Mouse (Mus musculus): ENCODE results near the gene Lrrc17. TPM values are rescaled to one million over a fixed set of nuclear protein-coding genes. Genes with fewer than 3 reads are reported as not detected.
"Not testable (repeated sequence)": the region's sequence is repeated elsewhere in the genome, so short reads cannot be mapped to it uniquely, and the experiment has no call there.

The Lrrc17 gene
- total RNA-seq, 2 experiments from 2014 or later = 2.4 to 4.2 TPM

GRCm38 (mm10) chr5:21593201-21593709, 49.9 kb downstream of the Lrrc17 start:
- intact Hi-C loops (cut with DNase I) = no loop called here
- no peak for DNase-seq (ENCODE audit: low spot score)

DNA sequence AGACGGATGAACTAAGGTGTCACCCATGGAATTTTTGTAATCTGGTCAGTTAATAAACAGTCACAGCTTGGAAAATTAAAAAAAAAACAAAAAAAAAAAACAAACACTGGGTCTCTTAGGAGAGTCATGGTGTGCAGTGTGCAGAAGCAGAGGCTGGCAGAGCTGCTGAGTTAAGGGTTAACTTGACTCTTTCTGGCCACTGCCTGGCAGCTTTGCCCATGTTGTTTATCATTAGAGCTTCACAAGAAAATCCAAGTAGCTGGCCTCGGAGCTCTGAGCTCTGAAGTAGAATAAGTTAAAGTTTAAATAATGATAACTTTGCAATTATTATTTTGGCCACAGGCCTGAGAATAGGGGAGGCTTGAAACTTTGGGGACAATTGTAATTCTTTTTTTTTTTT, 56.2 kb downstream of the Lrrc17 start:
- intact Hi-C loops (cut with DNase I); DNase-seq (ENCODE audit: low spot score): not testable (repeated sequence)

- intact Hi-C loops (cut with DNase I) = no loop called here
Measured at GRCm38 (mm10) chr5:21599961-21600360, 56.6 kb downstream of the Lrrc17 start.

DNA sequence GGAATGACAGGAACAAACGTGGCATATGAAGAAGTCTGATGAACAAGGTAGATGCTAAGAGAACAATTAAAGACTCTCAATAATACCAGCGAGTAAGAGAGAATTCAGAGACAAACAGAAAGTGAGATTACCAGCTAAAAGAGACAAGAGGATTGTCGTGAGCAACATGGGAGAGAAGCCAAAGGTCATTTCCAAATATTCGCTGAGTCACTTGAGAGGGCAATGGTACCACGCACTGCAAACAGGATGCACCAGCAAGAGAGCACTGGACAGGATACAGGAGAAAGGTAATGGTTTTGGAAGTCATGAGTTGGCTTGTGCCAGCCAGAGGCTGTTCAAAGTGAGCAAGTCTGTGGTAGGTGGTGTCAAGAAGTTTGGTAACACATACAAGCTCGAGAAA, 62.6 kb downstream of the Lrrc17 start:
- DNase-seq (ENCODE audit: low spot score) = no peak
- intact Hi-C loops (cut with DNase I) = no loop called here

More at GRCm38 (mm10) chr5:21599961-21600360, 56.6 kb downstream of the Lrrc17 start:
- no peak for DNase-seq (ENCODE audit: low spot score)

DNA sequence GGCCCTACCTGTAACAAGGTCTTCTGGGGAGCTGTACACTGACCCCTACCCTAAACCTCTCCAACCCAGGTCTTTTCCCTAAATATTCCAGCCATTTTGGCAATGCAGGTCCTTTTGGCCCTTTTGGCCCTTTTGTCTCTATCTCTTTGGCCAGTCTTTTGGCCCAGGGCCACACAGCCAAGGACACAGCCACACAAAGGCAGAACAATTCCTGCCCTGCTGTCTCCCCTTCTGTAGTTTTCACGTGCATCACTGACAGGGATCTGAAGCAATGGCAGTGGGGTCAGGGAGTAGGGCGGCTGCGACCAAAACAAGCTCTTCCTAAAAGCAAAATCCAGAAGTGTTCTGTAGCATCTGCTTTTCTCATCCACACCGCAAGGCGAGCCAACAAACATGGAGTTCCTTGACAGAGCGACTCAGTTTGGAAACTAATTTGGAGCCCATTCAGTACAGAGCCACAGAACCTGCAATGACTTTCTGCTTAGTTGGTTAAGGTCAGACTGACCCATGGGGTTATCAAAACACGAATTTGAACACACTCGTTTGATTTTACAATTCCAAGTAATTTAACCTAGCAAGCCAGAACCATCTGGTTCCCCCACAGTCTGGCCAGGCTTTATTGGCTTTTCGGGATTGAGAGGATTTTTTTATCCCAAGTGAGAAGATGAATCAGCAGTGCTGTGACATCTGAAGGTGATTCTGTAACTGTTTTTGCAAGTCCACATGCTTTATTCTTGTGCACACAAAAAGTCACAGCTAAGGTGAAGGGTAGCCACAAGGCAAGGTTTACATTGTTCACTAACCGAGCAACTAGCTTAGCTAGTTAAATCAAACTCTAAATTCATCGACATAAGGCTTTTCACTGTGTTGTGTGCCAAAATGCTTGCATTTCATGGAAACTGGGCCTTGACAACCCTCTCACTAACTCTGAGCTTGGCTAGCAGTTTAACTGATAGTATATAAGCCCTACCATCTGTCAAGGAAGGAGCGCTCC, 65.2 kb downstream of the Lrrc17 start:
- DNase-seq (ENCODE audit: low spot score) = no peak
- intact Hi-C loops (cut with DNase I) = no loop called here

- intact Hi-C loops (cut with DNase I) = no loop called here
- DNase-seq (ENCODE audit: low spot score) = no peak
Measured at GRCm38 (mm10) chr5:21610996-21611395, 67.6 kb downstream of the Lrrc17 start.

GRCm38 (mm10) chr5:21614299-21614698, 70.9 kb downstream of the Lrrc17 start:
- DNase-seq (ENCODE audit: low spot score); intact Hi-C loops (cut with DNase I): not testable (repeated sequence)

GRCm38 (mm10) chr5:21616450-21617009, 73.2 kb downstream of the Lrrc17 start:
- intact Hi-C loops (cut with DNase I) = no loop called here
- DNase-seq (ENCODE audit: low spot score) = no peak

Other genes starting within 250 kb of the Lrrc17 start
- gene Fgl2, start 170.9 kb upstream of the Lrrc17 start, total RNA-seq (2021) = 10 to 100 TPM; 31.9 to 37.7 TPM
- gene Ccdc146, start 118.9 kb upstream of the Lrrc17 start, total RNA-seq (2021) = 1 to 10 TPM; 3.0 to 3.6 TPM
- 10 to 100 TPM; 15.4 to 16.4 TPM for gene Fam185a, start 118.6 kb upstream of the Lrrc17 start, total RNA-seq (2021)
- gene Fbxl13, start 102.1 kb downstream of the Lrrc17 start, total RNA-seq (2021) = not detected
- gene Armc10, start 102.3 kb downstream of the Lrrc17 start, total RNA-seq (2021) = 1 to 10 TPM; 6.6 to 7.8 TPM
- 1 to 10 TPM; 4.5 to 5.4 TPM for gene Napepld, start 157.8 kb downstream of the Lrrc17 start, total RNA-seq (2021)
- gene Pmpcb, start 193.6 kb downstream of the Lrrc17 start, total RNA-seq (2021) = 100 to 1,000 TPM; 241 to 242 TPM
- 10 to 100 TPM; 19.5 to 20.6 TPM for gene Dnajc2, start 241.7 kb downstream of the Lrrc17 start, total RNA-seq (2021)
- gene Psmc2, start 241.7 kb downstream of the Lrrc17 start, total RNA-seq (2021) = 10 to 100 TPM; 91.1 to 94.2 TPM